Comparison of ENCODE assay signal across 12 mouse cellular contexts in genomic region chr10:104456352-104456725, GRCm38 (mm10).
DNase-seq lines count a peak whose midpoint lies in the region; ATAC-seq and TF ChIP-seq lines count a peak whose summit lies in the region.
"Had no signal": no experiment of that assay in that cellular context is flagged by ENCODE, and none has a peak within 500 bp of the region (broad histone marks: within the 10 kb centered on the region; RNA-seq: fewer than 3 reads in every experiment).

No protein-coding gene starts in this region.

- no peaks in the 10 kb centered on the region for H3K9me3 ChIP-seq in heart, postnatal 0 days (replicated peaks; ENCODE audit: control insufficient read depth, low read length)
- no peaks in the 10 kb centered on the region for H3K9me3 ChIP-seq in forebrain, embryonic 14.5 days (replicated peaks; ENCODE audit: control insufficient read depth, low read length)
- H3K9me3 ChIP-seq in midbrain, embryonic 11.5 days (ENCODE audit: control insufficient read depth, low read length): no peaks in the 10 kb centered on the region
- H3K9me3 ChIP-seq: megakaryocyte, embryonic 14.5 days had no signal

- H3K9ac ChIP-seq in heart, postnatal 0 days (replicated peaks; ENCODE audit: low read depth, low read length): peak overlapping the region; percentile 48
- peak overlapping the region; percentile 48; the same call in 1 of the 2 replicates for H3K9ac ChIP-seq in forebrain, embryonic 14.5 days (ENCODE audit: low read length)
- no peak overlapping the region for H3K9ac ChIP-seq in midbrain, embryonic 11.5 days (ENCODE audit: low read length)

- H3K27me3 ChIP-seq in heart, postnatal 0 days (ENCODE audit: control insufficient read depth, insufficient read depth, low read length): no peaks in the 10 kb centered on the region
- no peaks in the 10 kb centered on the region for H3K27me3 ChIP-seq in forebrain, embryonic 14.5 days (replicated peaks; ENCODE audit: control insufficient read depth, insufficient read depth, low read length)
- H3K27me3 ChIP-seq in midbrain, embryonic 11.5 days (ENCODE audit: control insufficient read depth, insufficient read depth, low read length): no peaks in the 10 kb centered on the region
- H3K27me3 ChIP-seq: megakaryocyte, embryonic 14.5 days had no signal

- H3K4me2 ChIP-seq in heart, postnatal 0 days (ENCODE audit: low read depth, low read length): peak overlapping the region; percentile 60
- peak overlapping the region; percentile 42 for H3K4me2 ChIP-seq in forebrain, embryonic 14.5 days (ENCODE audit: low read length)
- peak overlapping the region; percentile 29; the same call in 1 of the 2 replicates for H3K4me2 ChIP-seq in midbrain, embryonic 11.5 days
- H3K4me2 ChIP-seq: liver, embryonic 11.5 days had no signal

- WGBS in heart, postnatal 0 days: 27% methylated on average over 5 of the region's 5 CpGs
- 38% methylated on average over 5 of the region's 5 CpGs for WGBS in forebrain, embryonic 14.5 days
- WGBS in midbrain, embryonic 11.5 days: 48% methylated on average over 5 of the region's 5 CpGs

- peak overlapping the region; percentile 41 for H3K4me3 ChIP-seq in heart, postnatal 0 days (ENCODE audit: low read depth, low read length)
- 0 out of 2 replicates have a peak overlapping the region, but pooled peaks have one; percentile 6 for H3K4me3 ChIP-seq in cortical plate, adult 2 months (ENCODE audit: insufficient read depth, low read length)
- H3K4me3 ChIP-seq in forebrain, embryonic 14.5 days (ENCODE audit: low read depth, low read length): 0 out of 2 replicates have a peak overlapping the region, but pooled peaks have one; percentile 1
- no peak overlapping the region for H3K4me3 ChIP-seq in midbrain, embryonic 11.5 days (ENCODE audit: low read depth, low read length)
- H3K4me3 ChIP-seq: megakaryocyte, embryonic 14.5 days had no signal

- no peak for TF ChIP-seq POLR2A in cortical plate, adult 2 months (IDR thresholded peaks at IDR 0.05; ENCODE audit: extremely low read depth, insufficient read depth, low read length)

- no peak for DNase-seq in heart, postnatal 0 days (ENCODE audit: low spot score)
- no peak for DNase-seq in heart, postnatal 4 days
- no peak for DNase-seq in forebrain, embryonic 14.5 days (ENCODE audit: low spot score)
- no peak for DNase-seq in midbrain, embryonic 11.5 days (ENCODE audit: low spot score, missing footprints)
- DNase-seq in embryo, embryonic 10 days (ENCODE audit: low spot score): no peak
- DNase-seq in adrenal gland, adult 2 months: no peak
- DNase-seq: cerebellum, adult 9-11 months; kidney, adult 8-10 months had no signal

- no peak for TF ChIP-seq CTCF in heart, postnatal 0 days (IDR thresholded peaks at IDR 0.05; ENCODE audit: low read depth)
- no peak for TF ChIP-seq CTCF in cortical plate, adult 2 months (IDR thresholded peaks at IDR 0.05; ENCODE audit: extremely low read depth, insufficient read depth, low read length)

- no peak overlapping the region for H3K27ac ChIP-seq in heart, postnatal 0 days (ENCODE audit: low read depth)
- no peak overlapping the region for H3K27ac ChIP-seq in cortical plate, adult 2 months (ENCODE audit: insufficient read depth, low read length)
- no peak overlapping the region for H3K27ac ChIP-seq in forebrain, embryonic 14.5 days (ENCODE audit: low read depth, low read length)
- no peak overlapping the region for H3K27ac ChIP-seq in midbrain, embryonic 11.5 days (ENCODE audit: low read depth, low read length)

- no peak for TF ChIP-seq EP300 in heart, postnatal 0 days (IDR thresholded peaks at IDR 0.05; ENCODE audit: low read depth)

- ATAC-seq in heart, postnatal 0 days (ENCODE audit: insufficient read depth, low read depth): no peak
- ATAC-seq in forebrain, embryonic 14.5 days: peak; percentile 4; the same call in 1 of the 2 replicates
- peak; percentile 19; the same call in 1 of the 2 replicates for ATAC-seq in midbrain, embryonic 11.5 days (ENCODE audit: low FRiP score)
- ATAC-seq in megakaryocyte progenitor cell, adult 5-6 weeks (replicated peaks; ENCODE audit: poor library complexity): no peak

- H3K36me3 ChIP-seq in heart, postnatal 0 days (replicated peaks; ENCODE audit: control insufficient read depth, insufficient read depth, low read length): no peaks in the 10 kb centered on the region
- no peaks in the 10 kb centered on the region for H3K36me3 ChIP-seq in forebrain, embryonic 14.5 days (ENCODE audit: control insufficient read depth, insufficient read depth, low read length)
- H3K36me3 ChIP-seq in midbrain, embryonic 11.5 days (ENCODE audit: control insufficient read depth, insufficient read depth, low read length): no peaks in the 10 kb centered on the region

- H3K4me1 ChIP-seq in heart, postnatal 0 days (ENCODE audit: control insufficient read depth, insufficient read depth): no peaks in the 10 kb centered on the region
- no peaks in the 10 kb centered on the region; the same call in 1 of the 2 replicates for H3K4me1 ChIP-seq in cortical plate, adult 2 months (ENCODE audit: control insufficient read depth, insufficient read depth, low read length)
- no peaks in the 10 kb centered on the region for H3K4me1 ChIP-seq in forebrain, embryonic 14.5 days (ENCODE audit: control insufficient read depth, insufficient read depth, low read length)
- peaks cover 4% of the 10 kb centered on the region; the same call in 1 of the 2 replicates for H3K4me1 ChIP-seq in midbrain, embryonic 11.5 days (ENCODE audit: control insufficient read depth, insufficient read depth, low read length)

Comparison
In these comparisons a context has a peak if more than half of its experiments do, and no peak if none do; other contexts are left out.
1. ATAC-seq: peak in forebrain, embryonic 14.5 days (single experiment) and midbrain, embryonic 11.5 days (single experiment); none in heart, postnatal 0 days (single experiment) and megakaryocyte progenitor cell, adult 5-6 weeks (single experiment).
2. Peak in every context shown above with its lines, with median percentiles within 50 percentile points of each other: H3K4me2 ChIP-seq.